Mouse (Mus musculus) ES-E14 (cell line): ENCODE results near the gene Lilrb4a. TPM values are rescaled to one million over a fixed set of nuclear protein-coding genes. Genes with fewer than 3 reads are reported as not detected.
"Not testable (repeated sequence)": the region's sequence is repeated elsewhere in the genome, so short reads cannot be mapped to it uniquely, and the experiment has no call there.

ENCODE experiments used
- DNase-seq: peaks from one replicate; pipeline ENCODE4 v3.0.0-alpha.2; 2013; ENCODE audit warnings: low read depth, low spot score
- H3K27ac ChIP-seq: 2 replicates; pipeline ENCODE4 v1.5.1; 2012; ENCODE audit warnings: low read depth, mild to moderate bottlenecking, low read length, moderate library complexity, mixed read lengths; ENCODE audit not compliant: poor library complexity, insufficient read depth, severe bottlenecking
- H3K36me3 ChIP-seq: 2 replicates; pipeline ENCODE4 v1.6.1; 2012; ENCODE audit warnings: mild to moderate bottlenecking, low read length, moderate library complexity, mixed read lengths; ENCODE audit not compliant: control insufficient read depth, poor library complexity, insufficient read depth, severe bottlenecking
- H3K4me1 ChIP-seq, 2 experiments: fragments of 150-350 bp in 1 of 2; sonication (generic) in 1 of 2; 2 replicates each; pipeline ENCODE4 v1.6.1; 2012; ENCODE audit warnings: low read length in 2 of 2, mild to moderate bottlenecking in 1 of 2, mixed read lengths in 1 of 2; ENCODE audit not compliant: control insufficient read depth in 2 of 2, insufficient read depth in 2 of 2, poor library complexity in 1 of 2
- H3K4me3 ChIP-seq, 2 experiments: fragments of 150-350 bp in 1 of 2; sonication (generic) in 1 of 2; 2 replicates each; pipeline ENCODE4 v1.5.1; 2012; ENCODE audit warnings: low read length in 2 of 2, low read depth in 1 of 2, mild to moderate bottlenecking in 1 of 2, mixed read lengths in 1 of 2; ENCODE audit not compliant: insufficient read depth in 1 of 2, poor library complexity in 1 of 2, severe bottlenecking in 1 of 2
- H3K9ac ChIP-seq: 2 replicates; pipeline ENCODE4 v1.6.1; 2012; ENCODE audit warnings: low read depth, mild to moderate bottlenecking, low read length, mixed read lengths; ENCODE audit not compliant: poor library complexity, insufficient read depth, severe bottlenecking
- H3K9me3 ChIP-seq: fragments of 150-350 bp; sonication (generic); 2 replicates; pipeline ENCODE4 v1.6.1; 2012; ENCODE audit warnings: low read depth, mild to moderate bottlenecking, low read length; ENCODE audit not compliant: control insufficient read depth, insufficient read depth
- CHD2 ChIP-seq: IDR thresholded peaks from 2 replicates; pipeline ENCODE4 v1.6.1; 2014; ENCODE audit warnings: mild to moderate bottlenecking, low read depth, low read length, inconsistent platforms
- HCFC1 ChIP-seq: IDR thresholded peaks from 2 replicates; pipeline ENCODE4 v1.6.1; 2012; ENCODE audit warnings: low read length, inconsistent platforms, borderline replicate concordance; ENCODE audit not compliant: insufficient read depth
- MAFK ChIP-seq: IDR thresholded peaks from 2 replicates; pipeline ENCODE4 v1.6.1; 2014; ENCODE audit warnings: mild to moderate bottlenecking, low read depth, low read length, inconsistent platforms; ENCODE audit not compliant: insufficient read depth
- ZC3H11A ChIP-seq: IDR thresholded peaks from 2 replicates; pipeline ENCODE4 v1.6.1; 2012; ENCODE audit warnings: low read depth, mild to moderate bottlenecking, inconsistent platforms, low read length, borderline replicate concordance
- ZNF384 ChIP-seq: IDR thresholded peaks from 2 replicates; pipeline ENCODE4 v1.6.1; 2012; ENCODE audit warnings: low read depth, low read length, inconsistent platforms
- in situ Hi-C, 2 experiments: fragments of 600-800 bp; cut with MboI; formaldehyde crosslinking; loops; one replicate each; pipeline ENCODE4 v1.15.1; 2025; ENCODE audit warnings: low sequenced_read_pairs in 2 of 2, inconsistent platforms in 1 of 2; ENCODE audit not compliant: unreplicated experiment in 2 of 2
- total RNA-seq: library from RNA; depleted of rRNA; stranded (reverse); fragments of 300-350 nt; gene quantifications from 2 replicates; pipeline ENCODE4 v1.2.3, GENCODE M21; 2012

Gene Lilrb4a
- total RNA-seq, 1 experiment: not detected

- no peaks in the 10 kb centered on the region for H3K9me3 ChIP-seq
- no peaks in the 10 kb centered on the region for H3K4me1 ChIP-seq
- H3K9ac ChIP-seq: no peak overlapping the region
- no peak for DNase-seq
- no peak overlapping the region for H3K27ac ChIP-seq
- in situ Hi-C loops: no loop called here
- H3K4me3 ChIP-seq: no peak overlapping the region
- H3K36me3 ChIP-seq: no peaks in the 10 kb centered on the region
- TF ChIP-seq ZNF384: no peak
- no peak for TF ChIP-seq MAFK
- TF ChIP-seq ZC3H11A: no peak
- no peak for TF ChIP-seq CHD2
- no peak for TF ChIP-seq HCFC1
Measured at GRCm38 (mm10) chr10:51456369-51456768, 34.4 kb upstream of the Lilrb4a start.

- DNase-seq: peak; percentile 71
- peak overlapping the region; percentile 84; the same call in 1 of the 2 replicates for H3K27ac ChIP-seq
- in situ Hi-C loops, H3K9ac ChIP-seq, H3K9me3 ChIP-seq, H3K36me3 ChIP-seq, H3K4me3 ChIP-seq, H3K4me1 ChIP-seq: not testable (repeated sequence)
- peak; percentile 54 for TF ChIP-seq MAFK
Measured at GRCm38 (mm10) chr10:51463800-51464199, 27.0 kb upstream of the Lilrb4a start.

GRCm38 (mm10) chr10:51480397-51480796 is 10.4 kb upstream of the Lilrb4a start, which contains the start of the genes Gm49339 and Lilr4b:
TSS of gene Gm49339 (plus strand) at chr10:51480612.
TSS of gene Lilr4b (plus strand) at chr10:51480632.
- DNase-seq, H3K9me3 ChIP-seq, H3K36me3 ChIP-seq, in situ Hi-C loops, H3K4me1 ChIP-seq, H3K27ac ChIP-seq, H3K9ac ChIP-seq, H3K4me3 ChIP-seq: not testable (repeated sequence)

GRCm38 (mm10) chr10:51520021-51520420 is 29.3 kb downstream of the Lilrb4a start:
- H3K4me3 ChIP-seq: no peak overlapping the region
- H3K27ac ChIP-seq: no peak overlapping the region
- in situ Hi-C loops: no loop called here
- H3K4me1 ChIP-seq: peaks cover 0 to 2% of the 10 kb centered on the region in 2 experiments; a peak in 1 of 4 replicates
- DNase-seq: no peak
- no peak for TF ChIP-seq ZC3H11A
- TF ChIP-seq HCFC1: no peak
- TF ChIP-seq MAFK: no peak
- TF ChIP-seq ZNF384: no peak
- no peak for TF ChIP-seq CHD2
- H3K9ac ChIP-seq: no peak overlapping the region
- H3K36me3 ChIP-seq: no peaks in the 10 kb centered on the region
- no peaks in the 10 kb centered on the region for H3K9me3 ChIP-seq

- no peak for TF ChIP-seq ZC3H11A
- TF ChIP-seq CHD2: no peak
- no peak for TF ChIP-seq HCFC1
- Histone ChIP-seq H3K36me3 (no peaks in the 10 kb centered on the region), H3K9me3 (no peaks in the 10 kb centered on the region), H3K4me3 (no peak overlapping the region), H3K4me1 (peaks cover 0 to 2% of the 10 kb centered on the region in 2 experiments; a peak in 1 of 4 replicates), H3K27ac (no peak overlapping the region), H3K9ac (no peak overlapping the region)
- in situ Hi-C loops: no loop called here
- DNase-seq: no peak
Measured at GRCm38 (mm10) chr10:51521453-51521852, 30.7 kb downstream of the Lilrb4a start.
